Mouse (Mus musculus): ENCODE results near the gene Znrf1.

The Znrf1 gene

GRCm38 (mm10) chr8:111604986-111605385, 69.1 kb downstream of the Znrf1 start:
- DNase-seq = no peak

- peak; percentile 65 for DNase-seq
Observed at GRCm38 (mm10) chr8:111606961-111607360, 71.1 kb downstream of the Znrf1 start.

- no peak for DNase-seq
Observed at GRCm38 (mm10) chr8:111607414-111607813, 71.5 kb downstream of the Znrf1 start.

GRCm38 (mm10) chr8:111613181-111613580, 77.3 kb downstream of the Znrf1 start:
- no peak for DNase-seq

GRCm38 (mm10) chr8:111614786-111615701, 79.1 kb downstream of the Znrf1 start:
- DNase-seq = no peak

GRCm38 (mm10) chr8:111617812-111618211, 81.9 kb downstream of the Znrf1 start:
- DNase-seq = no peak

- no peak for DNase-seq
Observed at GRCm38 (mm10) chr8:111618273-111618672, 82.4 kb downstream of the Znrf1 start.

- no peak for DNase-seq
Observed at GRCm38 (mm10) chr8:111619936-111620335, 84.0 kb downstream of the Znrf1 start.

GRCm38 (mm10) chr8:111622104-111622503, 86.2 kb downstream of the Znrf1 start:
- DNase-seq = no peak

GRCm38 (mm10) chr8:111622553-111622952, 86.7 kb downstream of the Znrf1 start:
- DNase-seq = no peak

- DNase-seq = peak; percentile 77
Observed at GRCm38 (mm10) chr8:111624081-111624852, 88.4 kb downstream of the Znrf1 start.

GRCm38 (mm10) chr8:111624853-111625221, 88.9 kb downstream of the Znrf1 start:
- DNase-seq = no peak

- DNase-seq = peak; percentile 84
Observed at GRCm38 (mm10) chr8:111625694-111626527, 90.0 kb downstream of the Znrf1 start.

GRCm38 (mm10) chr8:111626528-111626820, 90.6 kb downstream of the Znrf1 start:
- peak; percentile 38 for DNase-seq

- no peak for DNase-seq
Observed at GRCm38 (mm10) chr8:111626933-111627332, 91.0 kb downstream of the Znrf1 start.

- DNase-seq = no peak
Observed at GRCm38 (mm10) chr8:111627923-111628322, 92.0 kb downstream of the Znrf1 start.

- DNase-seq = no peak
Observed at GRCm38 (mm10) chr8:111628401-111628800, 92.5 kb downstream of the Znrf1 start.

- DNase-seq = no peak
Observed at GRCm38 (mm10) chr8:111628894-111629501, 93.1 kb downstream of the Znrf1 start.

GRCm38 (mm10) chr8:111630105-111630521, 94.2 kb downstream of the Znrf1 start, which contains the start of gene Ldhd:
Gene Ldhd, minus strand, starts transcription at chr8:111630374.
- peak; percentile 76 for DNase-seq

- no peak for DNase-seq
Observed at GRCm38 (mm10) chr8:111631589-111631988, 95.7 kb downstream of the Znrf1 start.

GRCm38 (mm10) chr8:111632976-111633375, 97.1 kb downstream of the Znrf1 start:
- no peak for DNase-seq

GRCm38 (mm10) chr8:111638086-111638485, 102.2 kb downstream of the Znrf1 start:
- no peak for DNase-seq

GRCm38 (mm10) chr8:111641064-111641463, 105.2 kb downstream of the Znrf1 start:
- DNase-seq = no peak

Measured in kidney, postnatal 10 days (tissue).